Mouse (Mus musculus) layer of hippocampus, postnatal 25 days (tissue): ENCODE measurements at regions not wholly inside any gene's neighbourhood (a gene's known extent, or its start where the extent isn't known, plus 50 kb on each side); places are given as distances from the start of the nearest gene placed in this dataset.
A peak's percentile ranks its signal among the peaks of the same experiment; 100 is the strongest.

ENCODE experiments used
- DNase-seq, 2 experiments: peaks; one replicate each; pipeline ENCODE4 v3.0.0; 2022; ENCODE audit warnings: mixed read lengths in 2 of 2, low spot score in 1 of 2; ENCODE audit errors: extremely low spot score in 1 of 2

DNA sequence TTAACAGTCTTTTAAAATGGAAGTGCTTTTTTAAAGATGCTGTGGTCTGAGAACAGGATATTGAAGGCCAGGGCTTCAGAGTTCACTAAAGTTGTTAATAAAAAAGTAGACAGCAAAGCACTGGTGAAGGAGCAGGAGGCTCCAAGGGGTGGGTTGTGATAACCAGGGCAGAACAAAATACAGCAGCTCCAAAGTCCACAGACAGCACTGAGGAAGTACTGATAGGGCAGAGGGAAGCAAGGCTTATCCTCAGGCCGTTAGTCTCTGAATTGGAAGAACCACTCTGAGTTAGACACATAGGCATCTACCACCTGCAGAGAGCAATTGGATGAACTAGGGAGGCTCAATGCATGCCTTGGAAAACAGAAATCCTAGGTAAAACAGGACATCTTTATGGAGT, 62.1 kb downstream of the P2ry1 start:
- no peak for DNase-seq

DNA sequence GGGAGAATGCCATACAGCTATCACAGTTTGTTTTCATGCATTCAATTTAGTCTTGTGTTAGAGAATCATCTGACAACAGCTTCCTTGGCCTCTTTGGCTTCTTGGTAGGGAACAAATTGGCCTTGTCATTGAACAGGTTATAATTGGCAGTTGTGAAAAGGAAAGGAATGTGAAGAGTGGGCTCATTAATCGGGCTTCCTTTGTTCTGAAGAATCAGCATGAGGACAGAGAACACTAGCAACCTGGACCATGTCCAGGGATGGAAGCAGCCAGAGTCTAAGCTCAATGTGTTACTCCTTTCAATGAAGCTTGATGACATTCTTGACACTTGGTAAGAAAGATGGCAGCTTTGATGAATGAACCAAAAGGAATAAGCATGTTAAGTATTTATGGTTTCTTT, 64.5 kb downstream of the P2ry1 start:
- no peak for DNase-seq

- DNase-seq, result no peak
Observed at GRCm38 (mm10) chr3:61068229-61068628, 65.6 kb downstream of the P2ry1 start.

GRCm38 (mm10) chr3:61071041-61071440, 68.4 kb downstream of the P2ry1 start:
- no peak for DNase-seq

GRCm38 (mm10) chr3:61072330-61072729, 69.7 kb downstream of the P2ry1 start:
- DNase-seq, result no peak

GRCm38 (mm10) chr3:61073103-61073502, 70.5 kb downstream of the P2ry1 start:
- DNase-seq, result no peak

GRCm38 (mm10) chr3:61073806-61074205, 71.2 kb downstream of the P2ry1 start:
- DNase-seq, result no peak

GRCm38 (mm10) chr3:61075839-61076238, 73.2 kb downstream of the P2ry1 start:
- DNase-seq, result no peak

- no peak for DNase-seq
Observed at GRCm38 (mm10) chr3:61089931-61090330, 87.3 kb downstream of the P2ry1 start.

GRCm38 (mm10) chr3:61092031-61092430, 89.4 kb downstream of the P2ry1 start:
- DNase-seq, result no peak

GRCm38 (mm10) chr3:61116364-61116763, 113.8 kb downstream of the P2ry1 start:
- no peak for DNase-seq

GRCm38 (mm10) chr3:61133096-61133495, 130.5 kb downstream of the P2ry1 start:
- DNase-seq, result no peak

GRCm38 (mm10) chr3:61154087-61154486, 151.5 kb downstream of the P2ry1 start:
- no peak for DNase-seq

GRCm38 (mm10) chr3:61159811-61160210, 157.2 kb downstream of the P2ry1 start:
- DNase-seq, result no peak

DNA sequence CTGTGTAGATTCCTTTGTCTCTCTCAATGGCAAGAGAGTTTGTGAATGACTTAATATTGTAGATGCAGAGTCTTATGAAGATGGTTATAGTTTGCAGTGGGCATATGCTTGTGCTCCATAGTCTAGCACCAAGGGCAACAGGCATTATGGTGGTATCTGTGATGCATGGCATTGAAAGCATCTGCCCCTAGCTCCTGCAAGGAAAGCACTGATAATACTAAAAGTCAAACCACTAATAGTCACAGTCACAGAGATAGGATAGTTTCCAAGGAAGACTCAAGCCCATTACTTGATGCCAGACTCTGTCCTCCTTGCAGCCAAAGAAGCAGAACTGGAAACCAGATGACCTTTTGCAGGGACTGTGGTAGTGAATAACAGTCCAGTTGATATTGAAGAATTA, 158.8 kb downstream of the P2ry1 start:
- no peak for DNase-seq

GRCm38 (mm10) chr3:61185789-61186188, 175.6 kb upstream of the Rap2b start:
- DNase-seq, result peak in 1 of 2 experiments; percentile 20

GRCm38 (mm10) chr3:61188662-61189061, 172.8 kb upstream of the Rap2b start:
- no peak for DNase-seq

DNA sequence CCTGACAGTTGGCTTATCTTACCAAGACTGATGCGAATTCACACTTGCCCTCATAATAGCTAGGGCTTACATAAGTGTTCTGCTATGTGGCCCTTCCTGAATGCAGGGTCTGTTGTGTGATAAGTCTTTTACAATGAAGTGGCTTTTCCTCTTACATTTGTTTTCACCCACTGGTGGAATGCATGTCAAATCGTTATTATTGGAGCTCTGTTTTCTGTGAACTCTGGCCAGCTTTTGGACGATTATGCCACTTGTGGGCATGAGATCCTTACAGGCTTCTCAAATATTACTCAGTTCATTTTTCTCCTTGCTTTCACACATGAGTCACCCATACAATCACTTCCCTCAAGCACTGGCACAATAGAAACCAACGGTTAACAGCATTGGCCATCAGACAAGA, 144.9 kb upstream of the Rap2b start:
- no peak for DNase-seq

DNA sequence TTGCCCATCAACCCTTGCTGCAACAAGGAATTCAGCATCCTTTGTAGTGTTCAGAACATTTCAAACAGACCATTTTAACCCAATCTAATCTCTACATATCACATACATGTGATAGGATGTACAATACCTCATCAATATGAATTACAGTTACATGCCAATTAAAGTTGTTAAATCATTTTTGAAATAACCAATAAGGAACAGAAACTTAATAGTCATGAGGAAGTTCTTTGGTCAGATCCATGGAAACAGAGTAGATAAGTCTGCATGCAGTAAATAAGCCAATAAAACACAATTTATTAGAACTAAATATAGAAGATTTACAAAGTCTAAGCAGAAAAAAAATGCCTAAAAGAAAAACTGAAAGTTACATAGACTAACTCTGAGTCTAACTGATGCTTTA, 136.9 kb upstream of the Rap2b start:
- no peak for DNase-seq

GRCm38 (mm10) chr3:61225054-61225453, 136.4 kb upstream of the Rap2b start:
- DNase-seq, result no peak

GRCm38 (mm10) chr3:61241380-61241779, 120.1 kb upstream of the Rap2b start:
- DNase-seq, result no peak

- DNase-seq, result peak in 1 of 2 experiments; percentile 44
Observed at GRCm38 (mm10) chr3:61243876-61244527, 117.4 kb upstream of the Rap2b start.

DNA sequence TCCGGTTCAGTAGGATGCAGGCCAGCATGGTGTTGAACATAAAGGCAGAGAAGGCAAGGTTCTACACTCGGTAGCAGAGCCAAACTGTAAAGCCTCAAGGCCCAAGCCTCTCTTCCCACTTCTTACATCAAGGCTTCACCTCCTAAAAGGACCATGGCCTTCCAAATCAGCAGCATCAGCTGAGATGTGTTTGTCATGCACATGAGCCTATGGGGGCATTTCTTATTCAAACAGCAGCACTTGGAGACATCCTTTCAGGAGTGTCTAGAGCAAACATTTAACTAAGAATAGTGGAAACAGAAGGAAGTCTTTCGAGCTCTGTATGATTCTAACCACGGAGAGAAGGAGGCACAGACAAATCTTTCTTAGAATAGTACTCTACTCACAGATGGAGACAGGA, 115.0 kb upstream of the Rap2b start:
- no peak for DNase-seq
